Mouse (Mus musculus) thymus, postnatal 36 days (tissue): ENCODE measurements at regions not wholly inside any gene's neighbourhood (a gene's known extent, or its start where the extent isn't known, plus 50 kb on each side); places are given as distances from the start of the nearest gene placed in this dataset.
"Not testable (repeated sequence)": the region's sequence is repeated elsewhere in the genome, so short reads cannot be mapped to it uniquely, and the experiment has no call there.

Experiments used
- DNase-seq, 2 experiments: peaks; one replicate each; pipeline ENCODE4 v3.0.0; 2022; ENCODE audit warnings: mixed read lengths in 2 of 2

DNA sequence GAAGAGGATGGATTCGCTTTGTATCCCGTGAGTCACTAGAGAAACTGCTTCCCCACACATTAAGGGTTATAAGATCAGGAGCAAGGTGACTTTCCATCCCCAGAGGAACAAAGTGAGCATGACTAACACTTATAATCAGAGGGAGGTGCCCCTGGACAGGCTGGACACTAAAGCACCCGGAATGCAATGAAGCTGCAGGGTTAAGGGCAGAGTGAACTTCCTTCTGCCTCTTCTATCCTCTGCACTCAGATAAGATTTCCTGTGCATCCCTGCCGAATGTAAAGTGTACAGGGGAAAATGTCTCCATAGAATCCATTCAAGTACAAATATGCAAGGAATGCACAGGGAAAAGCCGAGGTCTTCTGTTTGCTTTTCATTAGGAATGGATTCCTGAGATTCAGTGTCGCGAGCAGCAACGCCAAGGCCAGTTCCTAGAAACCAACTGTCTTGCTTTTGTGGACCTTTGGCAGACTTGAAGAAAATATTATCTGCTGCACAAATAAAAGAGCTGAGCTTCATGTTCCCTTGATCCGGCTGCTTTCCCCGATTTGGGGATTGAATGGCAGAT, 58.5 kb upstream of the Fbxl7 start:
- no peak for DNase-seq

GRCm38 (mm10) chr15:26958980-26959379, 63.6 kb upstream of the Fbxl7 start:
- DNase-seq, result no peak

GRCm38 (mm10) chr15:26968392-26969025, 73.1 kb upstream of the Fbxl7 start:
- no peak for DNase-seq

- DNase-seq, result no peak
Observed at GRCm38 (mm10) chr15:26970770-26971169, 75.4 kb upstream of the Fbxl7 start.

GRCm38 (mm10) chr15:26993054-26993453, 97.7 kb upstream of the Fbxl7 start:
- no peak for DNase-seq

- DNase-seq, result no peak
Observed at GRCm38 (mm10) chr15:27009069-27009468, 113.7 kb upstream of the Fbxl7 start.

DNA sequence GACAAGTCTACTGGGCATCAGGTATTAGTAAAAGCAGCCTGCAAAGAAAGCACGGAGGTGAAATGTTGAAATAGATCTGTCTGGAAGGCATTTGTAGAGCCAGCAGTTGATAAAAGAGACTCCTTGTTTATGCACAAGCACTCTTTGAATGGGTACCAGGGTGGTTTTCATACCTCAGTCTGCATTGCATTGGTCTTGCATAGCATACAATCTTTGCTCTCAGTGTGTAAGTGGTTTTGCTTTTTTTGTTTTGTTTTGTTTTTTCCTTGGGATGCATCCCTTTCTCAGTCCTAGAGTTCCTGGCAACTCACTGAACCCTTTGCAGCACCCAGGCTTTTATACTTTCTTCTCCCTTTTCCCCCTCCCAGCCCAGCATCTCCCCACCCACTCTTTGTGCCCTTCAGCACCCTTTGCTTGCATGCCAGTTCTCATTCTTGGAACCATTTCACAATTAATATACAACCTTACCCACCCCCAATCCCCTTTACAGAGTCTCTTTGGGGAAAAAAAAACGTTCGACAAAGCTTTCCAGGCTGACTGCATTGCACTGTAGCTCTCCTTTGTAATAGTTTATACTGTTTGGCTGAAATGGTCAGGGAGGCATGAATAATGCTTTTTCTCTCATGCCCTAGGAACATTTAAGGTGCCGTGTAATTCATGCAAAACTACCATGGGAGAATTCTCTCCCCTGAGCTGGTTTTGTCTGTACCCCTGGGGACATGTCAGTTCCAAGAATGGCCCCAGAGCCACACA, 118.7 kb upstream of the Fbxl7 start:
- no peak for DNase-seq

- no peak for DNase-seq
Observed at GRCm38 (mm10) chr15:27014659-27014974, 119.2 kb upstream of the Fbxl7 start.

- DNase-seq, result no peak
Observed at GRCm38 (mm10) chr15:27020471-27020870, 125.1 kb upstream of the Fbxl7 start.

DNA sequence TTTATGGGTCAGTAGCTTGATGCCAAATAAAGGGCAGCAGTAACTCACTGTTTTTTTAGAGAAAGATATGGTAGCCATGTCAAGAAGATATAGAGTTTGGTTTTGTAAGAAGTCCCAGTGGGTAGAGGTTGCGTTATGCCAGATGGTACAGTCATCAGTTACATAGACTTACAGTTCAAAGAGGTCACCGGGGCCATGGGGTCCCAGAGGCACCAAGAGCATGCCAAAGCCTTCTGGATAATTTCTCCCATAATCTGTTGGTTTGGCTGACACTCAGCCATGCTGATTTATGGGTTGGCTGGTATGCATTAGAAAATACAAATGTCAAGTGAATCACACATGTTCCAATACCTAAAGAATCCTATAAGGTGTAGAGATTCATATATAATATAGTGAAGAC, 137.9 kb upstream of the Fbxl7 start:
- no peak for DNase-seq

DNA sequence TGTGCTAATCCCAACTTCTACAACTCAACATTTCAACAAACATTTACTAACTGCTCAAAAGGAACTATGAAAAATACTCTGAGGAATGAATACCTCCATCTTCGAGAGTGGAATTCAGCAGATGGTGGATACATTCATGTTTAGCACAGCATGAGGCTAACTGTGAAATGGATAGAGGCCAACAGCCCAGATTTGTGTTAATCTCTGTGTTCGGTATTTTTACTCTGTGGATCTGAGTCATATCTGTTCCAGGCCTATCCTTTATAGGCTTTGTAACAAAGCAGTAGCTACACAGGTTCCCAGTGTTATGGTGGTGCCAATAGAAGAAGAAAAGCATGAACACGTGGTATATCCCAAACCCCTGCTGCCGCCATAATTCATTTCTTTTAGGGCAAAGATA, 148.4 kb upstream of the Fbxl7 start:
- no peak for DNase-seq

DNA sequence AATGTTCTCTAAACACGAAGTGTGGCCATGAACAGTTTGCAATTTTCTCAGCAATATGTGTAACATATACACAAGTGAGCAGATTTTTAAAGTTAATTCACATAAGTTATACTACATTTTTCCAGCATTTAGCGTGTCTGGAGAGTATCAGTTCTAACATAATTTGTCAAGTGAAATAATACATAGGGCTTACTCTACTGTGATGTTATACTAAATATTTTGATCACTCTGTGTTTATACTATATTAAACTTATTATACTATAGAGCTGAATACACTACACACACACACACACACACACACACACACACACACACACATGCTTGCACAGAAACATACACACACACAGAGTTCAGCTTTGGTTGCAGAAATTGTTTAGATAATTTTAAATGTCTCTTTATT, 155.3 kb upstream of the Fbxl7 start:
- DNase-seq, result no peak

- DNase-seq, result no peak
Observed at GRCm38 (mm10) chr15:27063456-27063855, 168.1 kb upstream of the Fbxl7 start.

DNA sequence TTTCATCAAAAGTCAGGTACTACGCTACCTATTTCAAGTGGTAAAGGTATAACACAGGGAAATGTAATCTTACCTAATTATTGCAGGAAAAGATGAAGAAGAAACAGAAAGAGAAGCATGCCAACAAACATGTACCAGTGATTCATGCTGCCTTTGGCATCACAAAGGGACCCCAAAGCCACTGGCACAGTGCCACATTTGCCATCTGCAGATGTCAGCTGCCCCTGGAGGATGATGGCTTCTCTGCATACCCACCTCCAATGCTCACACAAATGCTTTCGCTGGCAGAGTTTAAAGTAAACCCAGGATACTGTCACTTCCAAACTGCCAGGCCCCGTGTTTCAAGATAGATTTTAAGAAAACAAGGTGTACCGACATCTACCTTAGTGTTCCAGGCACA, 168.6 kb upstream of the Fbxl7 start:
- no peak for DNase-seq

DNA sequence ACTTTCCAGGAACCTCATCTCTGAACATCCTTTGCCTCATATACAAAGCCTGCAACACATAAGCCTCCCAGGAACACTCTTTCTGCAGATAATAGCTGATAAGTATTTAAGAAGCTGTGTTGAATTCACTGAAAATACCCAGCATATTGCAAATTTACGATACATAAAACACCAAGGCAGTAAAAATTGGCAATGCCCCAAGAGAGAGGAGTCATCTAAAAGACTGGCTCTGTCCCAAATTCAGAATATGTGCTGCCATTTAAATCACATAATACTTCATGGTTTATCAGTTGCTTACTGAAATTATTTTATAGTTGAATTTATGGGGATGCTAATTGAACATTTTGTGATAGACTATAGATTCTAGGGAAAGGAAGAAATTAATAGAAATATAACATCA, 172.3 kb upstream of the Fbxl7 start:
- no peak for DNase-seq

GRCm38 (mm10) chr15:27077926-27078325, 182.5 kb upstream of the Fbxl7 start:
- DNase-seq, result no peak

DNA sequence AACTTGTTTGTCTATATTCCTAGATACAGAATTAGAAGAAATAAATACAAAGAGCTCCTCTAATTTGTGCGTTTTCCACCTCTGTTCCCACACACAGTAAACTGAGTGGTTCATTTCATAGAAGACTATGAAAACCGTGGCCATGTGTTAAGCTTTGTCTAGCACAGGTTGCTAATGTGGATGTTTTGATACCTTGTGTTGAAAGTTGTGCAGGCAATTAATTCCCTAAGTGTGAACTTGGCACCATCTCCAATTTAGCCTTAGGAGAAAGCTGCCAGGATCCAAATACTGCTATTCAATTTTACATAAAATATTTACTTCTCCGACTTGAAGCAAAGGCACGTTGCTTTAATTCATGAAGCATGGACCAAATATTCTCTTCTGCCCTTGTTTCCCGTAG, 187.4 kb upstream of the Fbxl7 start:
- no peak for DNase-seq

- no peak for DNase-seq
Observed at GRCm38 (mm10) chr15:27083596-27083995, 188.2 kb upstream of the Fbxl7 start.

DNA sequence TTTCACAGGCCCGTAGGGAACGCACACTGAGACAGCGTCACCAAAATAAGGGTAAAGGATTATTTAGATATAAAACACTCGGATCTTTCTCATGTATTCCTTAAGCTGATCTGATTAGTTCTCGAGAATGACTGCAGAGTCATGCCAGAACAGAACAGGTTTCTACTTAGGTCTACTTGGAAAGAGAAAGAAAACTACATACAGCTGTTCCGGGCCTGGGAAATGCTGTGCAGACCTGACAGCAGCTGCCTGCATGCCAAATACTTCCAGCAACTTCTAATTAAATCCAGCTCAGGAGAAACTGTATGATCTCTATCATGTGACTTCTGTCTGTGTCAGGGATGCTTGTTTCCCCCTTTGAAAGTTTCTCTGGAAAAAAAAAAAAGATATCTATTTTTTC, 193.8 kb upstream of the Fbxl7 start:
- no peak for DNase-seq

DNA sequence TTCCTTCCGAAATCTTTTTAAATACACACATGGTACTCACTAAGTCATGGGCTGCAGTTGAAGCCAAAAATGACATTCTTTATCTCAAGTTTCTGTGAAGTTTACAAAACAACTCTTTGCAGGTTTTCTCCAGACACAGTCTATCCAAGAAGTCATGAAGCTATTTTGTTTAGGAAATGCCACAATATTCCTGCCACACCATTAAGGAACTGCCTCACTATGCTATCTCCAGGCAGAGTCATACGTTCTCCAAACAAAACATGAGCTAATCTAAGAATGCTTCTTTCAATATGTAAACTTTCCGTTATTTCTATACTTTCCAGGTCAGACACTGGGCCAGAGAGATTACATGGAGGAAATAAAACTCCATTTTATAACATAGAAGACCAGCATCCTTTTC, 198.7 kb upstream of the Fbxl7 start:
- no peak for DNase-seq

- no peak for DNase-seq
Observed at GRCm38 (mm10) chr15:27095231-27095630, 199.9 kb upstream of the Fbxl7 start.

DNA sequence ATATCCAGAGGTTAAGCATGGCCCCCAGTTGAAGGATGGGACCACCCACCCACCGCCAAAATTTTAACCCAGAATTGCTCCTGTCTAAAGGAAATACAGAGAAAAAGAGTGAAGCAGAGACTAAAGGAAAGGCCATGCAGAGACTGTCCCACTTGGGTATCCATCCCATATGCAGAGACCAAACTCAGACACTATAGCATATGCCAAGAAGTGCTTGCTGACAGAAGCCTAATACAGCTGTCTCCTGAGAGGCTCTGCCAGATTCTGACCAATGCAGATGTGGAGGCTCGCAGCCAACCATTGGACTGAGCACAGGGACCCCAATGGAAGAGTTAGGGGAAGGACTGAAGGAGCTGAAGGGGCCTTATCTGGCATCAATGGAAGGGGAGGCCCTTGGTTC, 206.2 kb upstream of the Fbxl7 start:
- not testable (repeated sequence) for DNase-seq

- DNase-seq, result no peak
Observed at GRCm38 (mm10) chr15:27109130-27109529, 213.8 kb upstream of the Fbxl7 start.

- no peak for DNase-seq
Observed at GRCm38 (mm10) chr15:27129697-27130096, 234.3 kb upstream of the Fbxl7 start.

DNA sequence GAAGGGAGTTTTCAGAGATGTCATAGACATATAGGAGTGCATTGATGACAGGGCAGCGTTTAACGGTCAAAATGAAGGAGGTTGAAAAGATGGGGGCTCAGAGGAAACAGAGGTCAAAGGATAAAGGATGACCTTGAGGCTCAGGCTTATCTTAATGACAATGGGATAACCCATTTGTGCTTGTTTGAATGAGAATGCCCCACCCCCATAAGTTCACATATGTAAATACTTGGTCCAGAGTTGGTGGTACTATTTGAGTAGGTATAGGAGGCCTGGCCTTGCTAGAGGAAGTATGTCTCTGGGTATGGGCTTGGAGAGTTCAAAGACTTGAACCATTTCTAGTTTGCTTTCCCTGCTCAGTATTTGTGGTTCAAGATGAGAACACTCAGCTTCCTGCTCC, 237.4 kb upstream of the Fbxl7 start:
- no peak for DNase-seq
